Mouse (Mus musculus) right cerebral cortex, postnatal 36 days (tissue): ENCODE results near the gene Il15ra.
"Not testable (repeated sequence)": the region's sequence is repeated elsewhere in the genome, so short reads cannot be mapped to it uniquely, and the experiment has no call there.

ENCODE experiments used
- DNase-seq, 2 experiments: peaks; one replicate each; pipeline ENCODE4 v3.0.0; 2022; ENCODE audit warnings: low spot score in 2 of 2, mixed read lengths in 1 of 2

The Il15ra gene

DNA sequence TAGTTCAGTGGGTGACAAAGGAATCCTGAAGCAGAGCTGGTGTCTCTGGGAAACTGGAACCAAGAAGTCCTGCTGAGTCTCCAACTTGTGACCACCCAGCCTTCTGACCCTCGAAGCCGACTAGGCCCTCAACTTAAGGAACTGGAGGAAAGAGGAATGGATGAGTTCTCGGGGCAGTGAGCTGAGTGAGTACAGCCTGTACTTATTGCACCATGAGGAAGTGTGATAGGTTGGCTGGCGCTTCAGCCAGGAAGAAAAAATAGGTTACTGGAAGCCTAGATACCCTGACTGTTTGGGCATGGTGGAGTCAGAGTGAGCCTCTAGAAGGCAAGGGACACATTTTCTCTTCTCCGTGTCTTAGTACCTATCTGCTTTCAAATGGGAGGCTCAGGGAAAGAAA lies 3.4 kb downstream of the Il15ra start:
- no peak for DNase-seq

DNA sequence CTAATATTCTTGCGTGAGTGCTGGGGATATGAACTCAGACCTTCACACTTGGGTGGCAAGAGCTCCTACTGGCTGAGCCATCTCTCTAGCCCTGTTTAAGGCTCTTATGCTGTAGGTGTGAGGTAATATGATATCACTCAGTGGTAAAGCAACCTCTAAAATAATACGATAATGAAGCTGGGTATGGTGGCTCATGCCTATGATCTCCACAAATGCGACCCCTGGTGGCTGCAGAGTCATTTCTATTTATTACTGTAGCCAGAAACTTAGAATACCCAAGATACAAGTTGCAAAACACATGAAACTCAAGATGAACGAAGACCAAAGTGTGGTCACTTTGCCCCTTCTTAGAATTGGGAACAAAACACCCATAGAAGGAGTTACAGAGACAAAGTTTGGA lies 5.0 kb downstream of the Il15ra start:
- not testable (repeated sequence) for DNase-seq

DNA sequence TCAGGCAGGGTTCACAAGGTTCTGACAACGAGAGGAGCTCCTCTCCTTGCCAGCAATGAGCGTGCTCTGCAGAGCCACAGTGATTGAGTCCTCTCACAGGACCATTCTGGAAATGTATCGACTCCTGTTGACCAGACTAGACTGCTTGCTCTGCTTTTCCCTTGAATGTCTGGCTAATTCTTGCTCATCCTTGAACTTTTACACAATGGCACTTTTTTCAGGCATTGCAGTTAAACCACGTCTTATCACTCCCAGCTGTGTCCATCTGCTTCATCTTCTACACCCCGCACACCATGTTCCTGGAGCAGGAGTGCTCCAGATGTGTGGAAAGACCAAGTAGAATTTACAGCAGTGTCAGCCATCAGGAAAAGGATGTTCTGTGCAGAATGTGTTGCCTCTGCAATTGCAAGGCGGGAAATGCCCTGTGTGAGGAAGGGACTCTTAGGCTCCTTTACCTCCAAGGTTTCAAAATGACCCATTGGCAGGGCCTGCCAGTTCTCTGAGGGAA lies 7.4 kb downstream of the Il15ra start:
- DNase-seq, result no peak

DNA sequence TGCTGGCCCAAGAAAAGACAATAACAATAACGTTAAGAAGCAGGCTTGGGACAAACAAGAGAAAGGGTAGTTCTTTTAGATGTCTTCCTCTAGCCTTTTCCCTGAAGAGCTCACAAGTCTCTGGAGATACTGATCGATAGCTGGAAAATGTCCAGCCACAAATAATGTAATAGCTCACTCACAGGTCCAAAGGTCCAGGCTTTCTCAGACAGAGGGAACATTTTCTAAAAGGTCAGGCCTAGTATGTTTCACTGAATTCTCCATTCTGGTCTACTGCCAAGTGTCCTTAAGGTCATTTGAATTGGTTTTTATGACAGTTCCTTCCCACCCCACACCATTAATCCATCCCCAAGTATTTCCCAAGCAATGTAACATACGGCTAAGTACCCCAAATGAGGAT lies 7.9 kb downstream of the Il15ra start:
- no peak for DNase-seq

DNA sequence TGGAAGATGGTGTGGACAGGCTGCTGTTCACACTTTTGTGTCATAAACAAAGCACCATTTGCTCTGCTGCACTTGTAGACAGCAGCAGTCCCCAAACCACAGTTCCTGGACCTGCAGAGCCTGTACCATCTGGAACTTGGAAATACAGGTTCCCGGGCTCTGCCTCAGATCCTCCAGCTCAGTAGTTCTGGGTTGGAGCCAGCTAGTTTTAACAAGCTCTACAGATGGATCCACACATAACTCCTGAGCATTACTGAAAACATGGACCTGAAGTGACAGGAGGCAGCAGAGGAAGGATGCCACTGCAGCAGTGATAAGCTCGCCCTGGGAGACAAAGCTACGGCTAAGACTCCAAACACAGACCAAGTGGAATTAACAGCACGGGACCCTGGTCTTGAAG lies 9.4 kb downstream of the Il15ra start:
- no peak for DNase-seq

DNA sequence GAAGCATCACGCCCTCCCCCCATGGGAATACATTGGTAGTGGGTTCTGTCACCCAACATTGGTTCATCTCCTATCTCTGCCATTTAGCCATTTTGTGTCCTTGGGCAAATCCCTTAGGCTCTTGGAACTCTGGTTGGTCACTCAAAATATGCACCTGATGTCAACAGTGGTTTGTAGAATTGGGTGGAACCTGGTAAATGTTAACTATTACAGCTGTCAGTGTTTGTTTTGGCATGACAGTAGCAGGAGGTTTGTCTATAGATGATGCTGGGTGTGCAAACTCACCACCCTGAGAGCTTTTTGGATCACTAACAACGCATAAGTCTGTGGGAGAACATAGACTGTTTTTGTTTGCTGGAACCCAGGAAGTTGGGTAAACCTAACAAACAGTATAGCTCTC lies 13.5 kb downstream of the Il15ra start:
- no peak for DNase-seq

DNA sequence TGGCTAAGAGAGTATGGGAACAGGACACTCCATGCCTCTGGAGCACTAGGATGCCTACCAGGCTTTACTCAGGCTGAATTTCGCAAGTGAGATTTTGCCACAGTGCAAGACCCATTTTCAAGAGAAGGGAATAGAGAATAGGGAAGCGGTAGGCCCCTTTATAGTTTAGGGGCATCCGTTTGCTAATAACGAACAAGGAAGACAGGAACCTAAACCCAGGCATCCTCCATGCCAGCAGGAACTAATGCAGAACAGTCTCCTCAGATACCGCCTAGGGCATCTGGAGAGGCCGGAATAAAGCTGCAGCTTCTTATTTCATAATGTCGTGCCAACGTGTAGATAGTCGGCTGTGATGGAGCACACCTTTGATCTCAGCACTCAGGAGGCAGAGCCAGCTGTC lies 17.5 kb downstream of the Il15ra start:
- no peak for DNase-seq

DNA sequence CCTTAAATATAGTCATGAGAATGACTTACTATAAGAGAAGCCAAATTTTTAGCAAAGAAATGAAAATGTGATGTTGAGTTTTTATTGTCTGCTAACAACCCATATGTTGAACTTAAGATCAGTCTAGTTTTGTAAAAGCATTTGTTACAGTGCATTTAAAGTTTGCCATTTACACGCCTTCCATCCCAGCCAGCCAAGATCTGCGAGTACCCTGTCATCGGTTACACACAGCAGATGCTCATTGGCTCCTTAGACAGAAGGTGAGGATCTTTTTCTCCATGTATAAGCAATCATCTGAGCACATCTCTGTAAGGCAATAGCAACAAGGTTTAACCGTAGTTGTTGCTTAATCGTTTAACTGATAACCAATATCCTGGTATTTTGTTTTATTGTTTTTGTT lies 22.5 kb downstream of the Il15ra start:
- no peak for DNase-seq

DNA sequence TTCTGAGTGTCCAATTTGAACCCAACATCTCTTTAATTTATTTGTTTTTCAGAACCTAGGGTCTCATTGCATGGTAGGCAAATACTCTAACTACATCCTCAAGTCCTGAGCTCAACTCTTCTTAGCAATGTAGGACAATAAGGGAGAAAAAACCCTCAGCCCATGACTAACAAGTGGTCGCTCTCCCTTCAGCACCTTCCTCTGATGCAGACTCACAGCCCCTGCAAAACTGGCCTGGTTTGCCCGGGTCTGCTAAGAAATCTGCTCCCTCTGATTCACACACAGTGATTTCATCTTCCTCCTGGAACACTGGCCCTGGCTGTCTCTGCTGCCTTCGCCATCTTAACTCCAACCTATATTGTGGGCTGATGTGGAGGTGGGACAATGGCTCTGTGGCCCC lies 24.0 kb downstream of the Il15ra start:
- DNase-seq, result no peak

DNA sequence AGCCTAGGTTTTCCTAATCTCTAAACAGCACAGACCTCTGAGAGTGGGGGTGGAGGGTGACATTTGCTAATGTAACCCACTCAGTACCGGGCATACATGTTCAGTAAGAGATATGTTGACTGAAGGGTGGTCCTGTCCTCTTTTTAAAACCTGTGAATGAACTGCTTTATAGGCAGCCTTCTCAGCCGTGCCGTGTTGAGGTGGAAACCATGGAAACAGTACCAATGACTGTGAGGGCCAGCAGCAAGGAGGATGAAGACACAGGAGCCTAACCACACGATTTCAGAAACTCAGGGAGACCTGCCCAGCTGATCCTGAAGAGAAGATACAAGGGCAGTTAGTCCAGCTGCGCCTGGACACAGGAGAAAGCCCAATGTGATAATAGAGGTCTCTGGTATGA lies 27.9 kb downstream of the Il15ra start:
- DNase-seq, result no peak

DNA sequence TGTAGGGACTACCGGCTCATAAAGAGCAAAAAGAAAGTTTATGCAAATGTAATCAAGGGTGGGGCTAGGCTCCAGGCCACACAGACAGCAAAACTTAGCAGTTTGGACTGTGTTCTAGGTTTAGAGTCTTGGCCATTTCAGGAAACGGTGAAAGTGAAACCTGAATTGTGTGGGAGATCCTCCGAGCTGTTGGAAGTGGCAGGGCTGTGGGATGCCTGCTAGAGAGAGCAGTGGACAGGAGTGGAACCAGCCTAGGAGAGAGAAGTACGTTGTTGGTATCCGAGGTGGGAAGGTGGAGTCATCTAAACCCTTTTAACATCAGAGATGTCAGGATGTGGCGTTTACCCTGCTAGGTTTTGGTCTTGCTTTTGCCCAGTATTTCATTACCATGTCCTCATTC lies 30.8 kb downstream of the Il15ra start:
- DNase-seq, result no peak

DNA sequence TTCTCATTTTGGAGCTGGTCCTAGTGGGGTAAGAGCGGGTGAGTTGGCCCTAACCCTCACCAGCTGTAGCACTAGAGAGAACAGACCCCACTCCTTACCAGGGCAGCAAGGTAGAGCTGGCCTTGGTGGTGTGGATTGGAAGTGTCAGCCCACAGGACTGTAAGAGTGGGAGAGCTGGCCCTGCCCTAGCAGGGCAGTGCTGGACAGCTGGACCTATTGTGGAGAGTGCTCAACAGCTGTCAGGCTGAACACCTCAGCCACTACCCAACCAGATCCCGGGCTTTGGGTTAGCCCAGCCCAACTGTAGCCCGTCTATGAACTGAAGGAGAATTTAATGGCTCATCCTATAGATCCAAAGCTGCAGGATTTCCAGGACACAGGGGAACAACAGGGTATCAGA lies 33.7 kb downstream of the Il15ra start:
- no peak for DNase-seq

DNA sequence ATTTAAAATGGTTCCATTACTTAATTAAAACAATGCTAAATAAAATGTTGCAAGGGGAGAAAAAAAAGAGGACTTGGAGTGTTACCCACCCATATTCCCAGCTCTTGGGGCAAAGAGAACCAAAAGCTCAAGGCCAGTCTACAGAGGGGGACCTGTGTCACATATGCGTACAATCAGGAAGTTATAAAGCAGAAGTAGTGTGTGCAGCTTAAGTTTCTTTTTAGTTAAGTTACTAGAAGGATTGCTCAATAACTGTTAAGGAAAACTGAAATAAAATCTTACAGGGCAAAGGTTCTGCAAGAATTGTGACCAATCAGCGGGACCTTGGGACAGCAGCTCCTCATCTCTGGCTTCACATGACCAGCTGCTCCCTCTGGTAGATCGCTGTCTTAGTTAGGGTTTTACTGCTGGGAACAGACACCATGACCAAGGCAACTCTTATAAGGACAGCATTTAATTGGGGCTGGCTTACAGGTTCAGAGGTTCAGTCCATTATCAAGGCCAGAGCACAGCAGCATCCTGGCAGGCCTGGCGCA lies 34.5 kb downstream of the Il15ra start:
- no peak for DNase-seq

DNA sequence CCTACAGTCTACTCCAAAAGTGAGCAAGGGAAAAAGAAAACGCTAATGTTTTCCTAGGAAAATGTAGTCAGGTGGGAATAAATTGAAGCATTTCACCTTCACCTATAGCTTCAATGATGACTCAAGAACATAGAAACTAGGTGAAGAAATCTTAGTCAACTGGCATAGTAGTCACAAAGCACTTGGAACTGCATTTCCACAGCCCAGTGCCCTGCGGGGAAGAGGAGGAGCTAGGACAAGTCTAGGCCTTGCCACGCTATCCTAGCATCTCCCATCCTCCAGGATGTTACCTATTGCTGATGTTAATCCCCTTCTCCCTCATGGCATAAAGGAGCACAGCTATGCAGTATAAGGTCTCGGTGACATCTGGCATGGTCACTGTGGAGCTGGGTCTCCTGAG lies 57.5 kb downstream of the Il15ra start:
- DNase-seq, result no peak

DNA sequence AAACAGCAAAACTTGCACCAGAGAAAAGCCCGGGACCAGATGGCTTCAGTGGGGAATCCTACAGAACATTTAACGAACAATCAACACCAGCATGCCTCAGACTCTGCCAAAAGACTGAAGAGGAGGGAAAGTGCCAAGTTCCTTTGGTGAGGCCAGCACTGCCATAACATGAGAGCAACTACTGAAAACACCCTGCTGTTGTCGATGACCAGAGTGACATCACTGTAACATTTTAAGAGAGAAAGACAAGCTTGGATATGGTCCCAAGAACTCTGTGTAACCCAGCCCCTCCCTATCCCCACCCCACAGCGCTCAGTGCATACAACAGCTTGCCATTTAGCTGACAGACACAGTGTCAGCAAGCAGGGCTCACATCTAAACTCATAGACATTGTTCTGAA lies 60.6 kb downstream of the Il15ra start:
- peak in 1 of 2 experiments; percentile 19 for DNase-seq

DNA sequence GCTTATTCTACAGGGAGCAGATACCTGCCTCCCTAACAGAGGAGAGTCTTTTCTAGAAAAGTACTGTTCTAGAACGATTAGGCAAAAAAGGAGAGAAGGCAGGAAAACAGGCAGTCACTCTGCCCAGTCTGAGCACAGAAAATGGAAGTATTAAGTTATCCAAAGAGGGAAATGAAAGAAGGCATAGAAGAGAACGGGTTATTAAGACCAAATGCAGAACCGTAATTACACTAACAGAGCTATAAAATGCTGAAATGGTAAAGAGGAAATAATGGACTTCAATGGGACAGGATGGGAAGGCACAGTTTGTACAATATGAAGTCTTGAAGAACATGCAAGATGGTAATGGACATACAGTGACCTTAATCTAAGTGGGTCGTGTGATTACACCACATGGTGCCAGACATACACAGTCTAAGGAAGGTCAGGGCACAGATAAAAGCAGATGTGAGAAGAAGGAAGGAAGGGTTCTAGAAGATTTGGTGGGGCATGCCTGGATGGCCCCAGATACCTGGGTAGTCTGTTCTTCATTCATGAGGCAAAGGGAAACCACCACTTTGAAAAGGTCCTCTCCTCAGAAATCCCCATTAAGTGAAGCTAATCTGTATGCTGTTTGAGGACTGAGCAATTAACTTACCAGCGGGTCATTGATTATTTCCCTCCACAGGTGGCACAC lies 61.5 kb downstream of the Il15ra start:
- no peak for DNase-seq

DNA sequence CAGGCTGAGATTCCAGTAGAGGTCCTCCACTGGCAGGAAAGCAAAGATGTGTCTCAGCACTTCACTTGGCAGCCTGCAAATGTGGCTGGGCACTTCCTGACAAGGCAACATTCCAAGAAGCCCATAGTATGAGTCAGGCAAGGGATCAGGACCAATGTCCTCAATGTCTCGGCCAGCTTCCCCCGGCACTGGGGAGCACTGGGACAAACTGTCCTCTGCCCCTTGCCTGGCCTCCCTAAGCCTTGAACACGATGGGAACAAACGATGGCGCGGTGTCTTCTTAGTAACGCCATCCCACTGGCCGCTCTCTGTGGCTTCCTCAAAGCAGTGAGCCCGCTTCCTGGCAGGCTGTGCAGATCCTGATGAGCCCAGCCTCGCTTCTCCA lies 62.1 kb downstream of the Il15ra start:
- peak in 1 of 2 experiments; percentile 14 for DNase-seq

DNA sequence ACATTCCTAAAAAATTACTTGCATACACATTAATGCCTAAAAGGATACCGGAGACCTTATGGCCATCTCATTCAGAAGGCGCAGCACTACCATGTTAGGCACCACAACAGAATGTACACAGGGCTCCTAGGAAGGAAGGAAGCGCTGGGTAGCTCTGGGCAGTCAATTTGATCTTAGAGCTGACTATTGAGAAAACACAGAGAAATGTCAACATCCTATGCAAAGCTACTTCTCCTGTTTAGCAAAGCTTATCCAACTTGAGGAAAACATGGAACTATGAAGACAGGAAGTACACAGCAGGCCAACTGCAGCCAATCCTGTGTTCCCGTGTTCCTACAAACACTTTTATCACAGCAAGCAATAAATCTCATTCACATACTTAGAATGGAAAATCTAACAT lies 66.6 kb downstream of the Il15ra start:
- no peak for DNase-seq

DNA sequence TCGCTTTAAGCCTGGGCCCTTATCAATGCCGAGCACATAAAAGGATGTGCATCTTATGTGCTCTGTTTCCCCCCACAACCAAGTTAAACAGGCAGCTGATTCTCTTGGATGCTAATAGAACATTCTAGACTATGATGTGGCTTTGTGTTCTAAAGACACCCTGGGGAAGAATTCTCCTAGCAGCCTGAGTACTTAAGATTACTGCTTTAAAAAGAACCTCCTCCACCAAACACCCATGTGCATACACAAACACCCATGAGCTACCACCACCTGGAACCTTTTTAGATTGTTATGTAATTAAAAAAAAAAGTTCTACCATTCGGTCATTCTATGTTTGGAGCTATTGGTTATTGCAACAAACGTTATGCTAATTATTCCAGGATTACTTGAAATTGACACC lies 67.3 kb downstream of the Il15ra start:
- DNase-seq, result peak in 1 of 2 experiments; percentile 28

DNA sequence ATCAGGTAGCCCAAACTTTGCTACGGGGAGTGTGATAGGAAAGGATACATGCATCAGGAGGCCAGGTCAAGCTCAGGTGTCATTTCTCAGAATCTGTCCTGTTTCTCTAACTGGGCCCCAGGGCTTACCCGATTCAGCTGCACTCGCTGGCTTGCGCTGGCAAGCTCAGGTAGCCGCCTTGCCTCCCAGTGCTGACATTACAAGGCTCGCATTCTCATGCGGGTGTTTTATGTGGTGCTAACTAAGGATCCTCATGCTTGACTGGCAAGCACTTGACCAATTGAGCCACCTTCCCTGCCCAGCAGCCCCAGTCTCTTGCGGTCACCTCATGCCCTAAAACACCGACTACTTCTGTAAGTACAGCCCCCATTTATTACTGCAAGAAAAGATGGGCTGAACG lies 69.3 kb downstream of the Il15ra start:
- DNase-seq, result no peak

DNA sequence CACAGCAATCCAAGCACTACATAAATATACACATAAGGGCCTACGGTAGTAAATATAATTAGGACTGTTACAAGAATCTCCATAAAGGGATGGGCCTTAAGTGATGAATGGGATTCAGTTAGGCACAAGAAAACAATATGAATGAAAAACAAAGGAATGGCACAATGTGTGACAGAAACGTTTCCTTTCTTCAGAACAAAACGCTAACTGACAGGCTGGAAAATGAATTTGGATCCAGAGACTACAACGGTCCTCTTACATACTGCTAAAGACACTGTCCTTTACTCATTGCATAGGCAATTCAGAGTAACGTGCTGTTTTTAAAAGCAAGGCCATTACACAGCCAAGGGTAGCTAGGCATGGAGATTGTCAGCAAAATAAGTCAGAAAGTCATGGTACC lies 70.0 kb downstream of the Il15ra start:
- no peak for DNase-seq

DNA sequence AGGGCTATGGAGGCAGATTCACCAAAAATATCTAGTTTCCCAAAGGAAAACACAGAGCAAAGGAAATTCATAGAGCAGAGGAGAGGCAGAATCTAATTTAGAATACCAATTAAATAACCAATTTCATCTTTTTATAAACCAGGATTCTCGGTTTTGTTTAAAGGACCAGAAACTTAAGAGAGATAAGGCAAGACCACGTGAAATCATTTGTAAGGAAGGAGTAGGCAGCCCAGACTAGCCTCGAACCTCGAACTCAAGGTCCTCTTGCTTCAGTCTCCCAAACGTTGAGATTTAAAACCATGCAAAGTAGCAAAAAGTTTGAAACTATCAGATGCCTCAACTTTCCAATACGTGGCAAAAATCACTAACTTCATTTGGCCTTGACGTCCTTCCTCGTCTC lies 71.3 kb downstream of the Il15ra start:
- no peak for DNase-seq

DNA sequence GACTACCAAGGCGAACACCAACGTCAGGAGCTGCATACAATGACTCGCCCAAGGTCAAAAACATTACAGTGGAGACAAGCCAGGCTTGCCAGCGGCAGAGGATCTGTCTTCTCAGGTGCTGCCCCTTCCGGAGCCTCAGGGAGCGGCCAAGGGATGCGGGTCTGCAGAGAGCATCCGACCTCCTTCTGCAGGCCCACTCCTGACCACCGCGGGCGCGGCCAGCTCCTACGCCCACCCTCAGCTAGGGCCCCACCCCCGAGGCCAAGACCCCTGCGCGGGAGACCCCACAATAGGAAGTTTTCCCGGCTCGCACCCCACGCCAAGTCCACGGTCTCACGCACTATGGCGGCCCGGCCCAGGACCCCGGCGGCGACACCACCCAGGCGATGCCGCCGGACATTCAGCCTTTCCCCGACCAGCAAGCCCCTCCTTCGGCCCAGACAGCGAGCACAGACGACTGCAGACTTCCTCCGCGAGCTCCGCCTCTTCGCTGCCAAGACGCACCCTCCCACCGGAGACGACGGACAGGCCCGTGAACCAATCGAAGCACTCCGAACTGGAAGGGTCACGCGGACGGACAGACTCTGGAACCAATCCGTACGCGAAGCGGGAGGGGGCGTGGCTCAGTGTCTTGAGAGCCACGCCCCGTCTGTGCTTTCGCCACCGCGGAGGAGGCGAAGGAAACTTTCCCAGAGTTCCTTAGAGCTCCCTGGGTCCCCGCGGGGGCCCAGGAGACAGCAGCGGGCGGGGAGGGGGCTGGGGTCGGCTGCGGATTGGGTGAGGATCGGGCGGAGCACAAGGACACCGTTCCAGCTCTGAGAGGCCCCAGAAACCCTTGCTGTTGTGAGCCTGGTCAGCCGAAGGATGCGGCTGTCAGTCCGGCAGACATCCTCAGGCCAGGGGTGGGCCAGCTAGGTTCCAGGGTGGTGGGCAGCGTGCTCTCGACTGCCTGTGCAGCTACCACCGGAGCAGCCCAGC lies 72.3 kb downstream of the Il15ra start, which contains the start of the genes Fbh1 and Ankrd16:
TSS of gene Fbh1 (minus strand) at position 492 of the 978 bp plus-strand sequence.
TSS of gene Ankrd16 (plus strand) at position 786 of the 978 bp plus-strand sequence.
- DNase-seq, result peak; percentile 100
